Mouse (Mus musculus) induced T-regulatory cell, adult 2 months (primary cell): Measurements from ENCODE around the gene Dennd1a.
"Not testable (repeated sequence)": the region's sequence is repeated elsewhere in the genome, so short reads cannot be mapped to it uniquely, and the experiment has no call there.

ENCODE experiments used
- DNase-seq: peaks from one replicate; pipeline ENCODE4 v3.0.0-alpha.2; 2012; ENCODE audit warnings: low read depth

Dennd1a gene

DNA sequence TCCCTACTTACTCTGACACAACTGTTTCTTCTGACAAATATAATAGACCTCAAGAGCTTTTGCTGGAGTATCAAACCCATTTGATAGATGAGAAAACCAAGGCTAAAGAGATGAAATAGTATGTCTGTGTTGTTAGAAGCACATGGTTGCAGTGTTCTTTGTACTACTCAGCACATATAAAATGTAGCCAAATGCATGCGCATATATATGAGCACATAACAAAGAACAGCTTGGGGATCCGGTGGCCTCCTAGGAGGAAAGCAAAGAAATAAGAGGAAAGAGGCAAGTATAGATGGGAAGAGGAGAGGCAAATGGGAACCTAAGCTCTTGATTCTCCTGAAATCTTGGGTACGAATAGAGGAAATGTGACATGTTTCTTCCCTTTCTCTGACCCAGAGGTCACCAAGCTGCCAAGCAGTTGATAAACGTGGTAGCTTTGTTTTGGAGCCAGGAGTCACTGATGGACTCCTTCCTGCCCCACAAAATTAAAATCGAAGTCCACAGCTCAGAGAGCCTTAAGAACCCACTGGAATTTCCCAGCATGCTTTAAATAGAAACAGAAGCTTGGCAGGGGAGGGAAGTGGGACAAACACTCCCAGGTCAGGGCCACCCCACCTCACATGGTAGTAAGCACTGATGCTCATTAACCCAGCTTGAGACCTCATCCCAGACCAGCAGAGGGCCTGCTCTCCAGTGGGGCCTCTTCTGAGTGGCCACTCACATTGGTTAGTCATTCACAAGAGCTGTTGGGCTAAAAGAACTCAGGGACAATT, 317.3 kb downstream of the Dennd1a start:
- DNase-seq, result no peak

DNA sequence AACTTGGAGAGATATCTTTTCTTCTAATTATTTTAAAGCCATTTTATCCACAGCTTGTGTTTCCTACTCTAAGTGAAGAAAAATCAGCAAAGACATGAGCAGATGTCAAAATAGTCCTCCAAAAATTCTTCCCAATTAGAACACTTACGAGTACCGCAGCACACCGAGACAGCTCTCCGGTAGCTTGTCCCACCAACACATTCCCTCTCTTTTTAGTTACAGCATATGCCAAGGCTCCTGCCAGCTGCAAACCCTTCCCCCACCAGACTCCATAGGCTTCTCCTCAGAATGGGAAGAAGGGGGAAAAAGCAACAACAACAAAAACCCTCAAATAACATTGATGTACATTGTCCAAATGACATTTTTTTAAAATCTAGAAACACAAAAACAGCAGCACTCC, 322.7 kb downstream of the Dennd1a start:
- no peak for DNase-seq

DNA sequence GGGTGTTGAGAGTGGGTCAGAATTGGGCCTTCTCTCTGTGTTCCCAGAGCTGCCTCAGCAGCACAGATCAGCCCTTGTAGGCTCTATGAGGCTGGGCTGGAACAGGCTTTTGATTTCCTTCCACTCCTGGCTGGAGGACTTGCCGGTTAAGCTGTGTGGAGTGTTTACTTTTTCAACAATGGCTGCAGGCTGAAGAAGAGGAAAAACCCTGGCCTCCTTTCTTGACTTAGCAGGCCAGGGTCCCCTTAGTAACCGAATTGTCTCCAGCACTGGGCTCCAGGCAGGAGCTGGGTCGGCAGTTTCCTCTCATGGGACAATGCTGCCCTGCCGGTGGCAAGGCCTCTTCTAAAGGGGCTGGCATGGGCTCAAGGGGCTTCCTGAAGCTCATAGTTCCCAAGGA, 323.8 kb downstream of the Dennd1a start:
- DNase-seq, result no peak

DNA sequence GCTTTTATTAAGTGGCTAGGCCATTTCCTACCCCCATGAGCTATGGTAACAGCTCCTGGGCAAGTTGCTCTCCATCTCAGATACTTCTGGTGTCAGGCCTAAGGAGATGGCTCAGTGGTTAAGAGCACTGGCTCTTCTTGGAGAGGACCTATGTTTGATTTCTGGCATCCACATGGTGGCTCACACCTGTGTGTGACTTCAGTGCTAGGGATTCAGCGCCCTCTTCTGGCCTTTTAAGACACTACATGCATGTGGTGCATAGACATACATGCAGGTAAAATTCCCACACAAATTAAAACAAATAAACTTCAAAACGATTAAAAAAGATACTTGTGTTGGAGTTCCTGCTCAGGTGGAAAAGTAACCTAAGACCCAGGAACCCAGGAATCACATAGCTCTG, 338.8 kb downstream of the Dennd1a start:
- peak; percentile 33 for DNase-seq

DNA sequence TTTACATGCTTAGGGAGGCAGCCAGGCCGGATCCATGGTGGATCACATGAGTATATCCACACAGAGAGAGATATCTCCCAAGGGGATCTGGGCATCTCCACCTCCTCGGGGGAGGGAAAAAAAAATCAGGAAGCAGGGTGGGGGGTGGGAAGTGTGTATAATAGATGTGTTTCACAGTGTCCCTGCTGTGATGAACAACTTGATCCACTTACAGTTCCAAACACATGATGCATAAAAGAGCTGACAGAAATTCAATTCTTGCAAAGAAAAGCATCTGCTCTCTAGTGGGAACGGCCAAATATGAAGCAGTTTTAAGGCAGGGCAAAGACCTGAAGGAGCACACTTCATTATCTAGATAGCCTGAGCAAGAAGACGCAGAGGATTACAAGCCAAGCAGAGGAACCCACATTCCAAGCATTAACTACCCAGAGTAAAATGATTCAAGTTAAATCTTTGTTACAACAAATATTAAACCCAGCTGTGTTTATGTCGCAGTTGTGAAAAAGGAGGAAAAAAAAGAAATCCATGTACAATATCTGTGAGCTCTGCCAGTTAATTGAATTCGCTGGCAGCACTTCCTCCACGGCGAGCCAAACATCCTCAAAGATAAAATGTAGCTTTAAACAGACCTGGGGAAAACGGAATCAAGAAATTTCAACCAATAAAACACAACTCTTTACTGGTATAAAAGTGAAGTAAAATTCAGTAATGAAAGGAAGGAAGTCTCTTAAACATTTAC, 341.4 kb downstream of the Dennd1a start:
- DNase-seq, result no peak

DNA sequence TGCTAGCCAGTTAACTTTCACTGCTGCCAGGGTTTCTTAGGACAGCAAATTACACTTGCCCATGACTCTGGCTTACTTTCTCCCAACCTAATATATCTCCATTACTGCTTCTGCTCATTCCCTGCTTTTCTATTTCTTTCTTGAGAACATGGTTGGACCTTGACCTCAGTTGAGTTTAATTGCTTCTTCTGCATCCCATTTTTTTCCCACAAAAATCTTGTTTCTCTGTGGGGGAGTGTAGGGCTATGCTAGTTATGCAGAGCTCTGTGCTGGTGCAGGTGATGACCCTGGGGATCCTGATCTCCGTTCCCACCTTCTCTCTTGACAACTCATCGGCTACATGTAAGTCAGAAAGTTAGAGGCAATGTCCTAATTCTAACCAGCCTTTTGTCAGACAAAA, 344.3 kb downstream of the Dennd1a start:
- DNase-seq, result no peak

DNA sequence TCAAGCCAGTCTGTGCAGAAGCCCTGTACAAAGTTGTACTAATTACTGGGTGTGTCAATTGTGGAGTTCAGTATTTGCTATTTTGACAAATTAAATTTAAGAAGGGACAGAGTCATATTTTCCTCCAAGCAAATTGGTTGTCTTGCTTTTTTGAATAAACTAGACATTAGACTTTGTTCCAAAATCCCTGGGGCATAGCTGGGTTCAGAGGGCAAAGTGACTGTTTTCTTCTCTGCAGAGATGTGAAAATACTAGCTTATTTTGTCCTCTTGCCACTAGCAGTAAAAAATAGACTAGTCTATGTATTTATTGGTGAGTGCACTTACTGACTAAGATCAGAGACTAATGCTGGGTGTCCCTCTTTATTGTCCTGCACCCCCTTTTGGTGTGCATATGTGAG, 345.4 kb downstream of the Dennd1a start:
- DNase-seq, result no peak

DNA sequence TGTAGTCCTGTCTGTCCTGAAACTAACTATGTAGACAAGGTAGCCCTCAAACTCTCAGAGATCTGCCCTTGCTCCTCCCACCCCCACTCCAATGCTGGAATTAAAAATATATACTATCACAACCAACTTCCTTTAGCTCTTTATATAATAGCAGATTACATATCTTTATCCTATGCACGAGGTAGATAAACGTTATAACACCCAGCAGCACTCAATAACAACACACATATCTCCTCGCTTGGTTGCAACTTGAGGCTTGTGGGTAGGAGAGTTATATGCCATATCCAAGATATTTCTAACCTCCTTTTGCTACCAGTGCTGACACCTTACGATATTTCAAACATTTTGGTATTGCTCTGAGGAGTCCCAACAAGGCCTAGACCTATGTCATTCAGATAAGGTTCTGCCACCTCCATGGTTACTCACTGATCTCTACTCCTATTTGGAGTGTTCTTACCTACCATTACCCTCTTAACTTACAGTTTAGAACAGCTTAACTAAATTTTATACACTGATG, 346.3 kb downstream of the Dennd1a start:
- DNase-seq, result no peak

DNA sequence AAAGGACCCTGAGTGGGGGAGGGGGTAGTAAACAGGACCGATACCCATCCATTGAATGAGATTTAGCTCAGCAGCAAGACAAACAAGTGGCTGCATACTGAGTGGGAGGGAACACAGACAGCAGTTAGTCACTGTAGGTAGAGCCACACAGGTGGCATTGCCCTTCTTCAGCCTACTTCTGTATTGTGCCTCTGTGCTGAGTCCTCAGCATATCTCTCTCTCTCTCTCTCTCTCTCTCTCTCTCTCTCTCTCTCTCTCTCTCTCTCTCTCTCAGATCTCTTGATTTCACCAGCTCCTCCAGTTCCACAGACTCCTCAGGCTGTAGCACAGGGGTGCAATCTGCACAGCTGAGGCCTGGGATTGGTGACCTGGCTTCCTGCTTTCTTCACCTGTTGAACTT, 347.2 kb downstream of the Dennd1a start:
- no peak for DNase-seq

DNA sequence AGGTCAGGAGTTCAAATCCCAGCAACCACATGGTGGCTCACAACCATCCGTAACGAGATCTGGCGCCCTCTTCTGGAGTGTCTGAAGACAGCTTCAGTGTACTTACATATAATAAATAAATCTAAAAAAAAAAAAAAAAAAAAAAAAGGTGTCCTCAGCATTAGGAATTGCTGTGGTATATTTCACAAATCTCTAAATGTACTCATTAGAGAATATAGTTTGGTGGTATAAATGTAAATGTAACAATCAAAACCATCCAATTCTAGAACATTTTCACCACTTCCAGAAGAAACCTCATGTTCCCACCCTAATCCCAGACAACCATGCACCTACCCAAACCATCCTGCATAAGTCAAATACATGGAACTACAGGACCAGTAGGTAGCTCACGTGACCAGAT, 350.3 kb downstream of the Dennd1a start:
- not testable (repeated sequence) for DNase-seq

DNA sequence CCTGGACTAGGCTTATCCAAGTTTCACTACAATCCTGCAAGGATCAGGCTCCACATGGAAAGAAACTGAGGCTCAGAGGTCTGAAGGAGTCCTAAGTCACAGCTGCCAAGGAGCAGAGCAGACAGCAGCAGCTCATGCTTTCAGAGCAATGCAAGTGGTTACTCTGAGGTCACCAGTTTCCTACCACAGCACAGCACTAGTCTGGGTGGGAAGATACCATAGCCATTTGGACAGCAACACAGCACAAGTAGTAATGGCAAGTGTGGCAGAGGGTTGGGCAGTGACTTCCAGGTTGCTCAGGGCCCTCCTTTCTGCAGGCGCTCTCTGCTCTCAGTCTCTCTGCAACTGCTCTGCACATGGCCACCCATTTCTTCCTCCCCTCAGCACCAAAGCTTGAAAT, 354.9 kb downstream of the Dennd1a start:
- no peak for DNase-seq

DNA sequence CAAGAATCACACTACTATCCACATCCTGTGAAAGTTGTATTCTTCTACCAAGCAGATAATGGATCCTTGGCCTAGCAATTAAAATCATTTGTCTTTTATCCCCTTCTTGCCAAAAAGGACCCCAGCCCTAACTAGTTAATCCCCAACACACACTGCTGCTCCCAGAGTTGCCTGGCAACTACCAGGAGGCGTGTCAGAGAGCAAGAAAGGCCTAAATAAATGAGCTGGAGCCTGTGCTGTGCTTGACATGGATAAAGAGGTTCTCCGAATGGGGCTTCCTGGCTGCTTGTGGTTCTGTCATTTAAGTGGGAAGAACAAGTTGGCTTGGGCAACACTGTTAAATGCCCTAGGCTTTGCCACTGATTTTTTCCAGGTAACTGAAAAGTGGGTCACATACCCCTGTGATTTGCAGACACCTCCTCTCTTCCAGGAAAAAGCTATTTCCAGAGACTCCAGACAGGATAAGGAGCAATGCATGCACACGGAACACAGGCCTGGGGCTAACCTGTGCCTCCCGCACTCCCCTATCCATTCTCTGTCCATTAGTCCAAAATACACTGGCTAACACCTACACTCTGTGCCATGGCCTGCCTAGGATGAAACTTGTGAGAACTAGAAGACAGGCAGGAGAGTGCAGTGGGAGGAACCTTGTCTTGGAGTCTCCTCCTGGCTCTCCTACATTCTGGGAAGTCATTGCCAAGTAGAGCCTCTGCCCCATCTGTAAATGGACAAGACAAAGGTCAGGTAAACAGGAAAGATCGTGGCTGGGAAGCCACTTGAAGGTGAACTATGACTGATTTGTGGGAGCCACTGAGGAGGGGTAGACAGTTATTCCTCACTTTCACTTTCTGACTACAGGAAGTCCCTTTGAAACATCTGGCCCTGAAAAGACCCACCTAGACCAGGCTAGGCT, 355.9 kb downstream of the Dennd1a start:
- no peak for DNase-seq

DNA sequence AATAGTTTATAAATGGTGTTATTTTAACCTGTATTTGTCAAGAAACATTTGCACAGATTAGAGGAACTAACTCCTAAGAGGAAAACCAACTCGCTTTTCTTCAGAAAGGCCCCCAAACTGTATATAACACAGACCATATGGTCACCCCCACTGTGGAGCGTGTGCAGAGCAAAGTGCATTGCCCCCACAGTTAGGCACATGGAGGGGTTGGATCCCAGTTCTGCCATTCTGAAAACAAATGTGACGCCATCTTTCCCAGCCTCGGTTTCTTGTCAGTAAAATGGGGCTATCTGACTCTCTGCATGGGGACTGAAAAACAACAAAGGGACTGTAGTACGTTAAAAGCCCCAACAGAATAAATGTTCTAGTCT, 361.1 kb downstream of the Dennd1a start:
- DNase-seq, result no peak

DNA sequence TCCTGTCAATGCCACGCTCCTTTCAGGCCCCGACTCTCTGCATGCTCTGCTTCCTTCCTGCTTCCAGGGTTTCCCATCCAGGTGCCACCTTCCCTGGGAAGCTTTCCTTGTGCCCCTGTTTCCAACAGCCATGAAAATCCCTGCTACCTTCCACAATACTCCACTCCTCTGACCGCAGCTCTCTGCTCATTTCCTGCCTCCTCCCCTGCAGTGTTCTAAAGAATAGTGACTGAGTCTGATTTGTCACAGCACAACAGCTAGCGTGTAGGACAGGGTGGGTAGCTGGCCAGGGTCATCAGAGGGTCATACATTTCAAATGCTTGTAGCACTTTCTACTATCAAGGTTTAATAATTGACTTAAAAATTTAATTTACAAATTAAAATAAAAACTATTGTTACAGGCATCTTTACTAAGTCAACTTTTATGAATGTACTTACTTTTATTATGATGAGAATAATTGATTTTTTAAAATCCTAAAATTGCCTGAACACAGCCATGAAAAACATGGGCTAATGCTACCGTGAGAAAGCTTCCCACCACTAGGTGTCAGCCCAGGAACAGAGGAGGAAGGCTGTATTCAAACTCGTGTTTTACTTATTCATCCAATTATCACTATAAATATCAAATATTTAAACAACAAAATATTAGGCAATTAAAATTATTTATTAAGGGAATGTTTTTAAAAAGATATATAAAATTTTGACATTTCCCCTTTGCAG, 361.6 kb downstream of the Dennd1a start:
- peak; percentile 28 for DNase-seq

DNA sequence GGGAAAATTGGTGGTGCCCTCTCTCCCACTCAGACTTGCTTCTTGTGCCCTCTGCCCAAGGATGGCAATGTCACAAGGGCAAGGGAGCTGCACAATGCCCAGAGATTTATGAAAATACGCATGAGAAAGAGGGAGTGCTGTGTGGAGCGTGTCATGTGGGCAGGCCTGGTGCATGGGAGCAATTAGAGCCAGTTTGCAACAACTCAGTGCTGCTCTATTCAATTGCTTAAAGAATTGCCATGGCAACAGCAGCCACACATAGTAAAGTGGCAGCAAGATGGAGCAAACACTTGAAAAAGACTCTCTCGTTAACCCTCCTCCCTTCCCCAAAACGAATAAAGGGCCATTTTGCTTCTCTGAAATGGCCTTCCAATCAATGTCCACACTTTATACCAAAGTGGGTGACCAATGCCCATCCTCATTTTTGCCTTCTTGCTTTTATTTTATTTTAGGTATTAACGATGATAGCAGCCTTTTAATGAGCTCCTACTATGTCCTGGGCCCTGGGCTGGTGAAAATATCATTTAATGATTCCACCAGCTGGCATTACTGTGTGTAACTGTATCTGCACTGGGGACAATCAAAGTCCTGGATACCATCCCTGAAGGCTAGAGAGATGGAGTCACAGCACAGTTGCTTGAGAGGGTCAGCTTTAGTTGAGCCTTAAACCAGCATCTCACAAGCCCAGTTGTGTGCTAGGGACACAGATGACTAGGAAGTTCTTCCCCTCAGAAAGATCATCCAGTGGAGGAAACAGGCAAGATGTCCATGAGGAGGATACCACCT, 378.3 kb downstream of the Dennd1a start:
- DNase-seq, result no peak

DNA sequence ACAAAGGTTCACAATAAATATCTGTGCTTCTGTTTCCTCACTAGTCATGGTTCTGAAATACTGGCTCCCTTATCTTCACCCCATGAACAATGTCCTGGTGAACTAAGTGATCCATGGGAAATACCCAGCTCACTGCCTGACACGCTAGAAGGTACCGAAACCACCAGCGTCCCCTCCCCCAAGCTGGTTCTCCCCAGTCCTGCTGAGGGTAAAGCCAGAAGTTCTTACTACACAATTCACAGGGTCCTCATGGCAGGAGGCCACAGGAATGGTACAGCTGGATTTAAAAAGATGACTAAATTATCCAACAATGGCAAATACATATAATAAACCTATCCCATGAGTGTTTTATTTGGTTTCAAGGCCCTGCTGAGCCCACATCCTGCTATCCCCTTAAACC, 378.9 kb downstream of the Dennd1a start:
- no peak for DNase-seq

DNA sequence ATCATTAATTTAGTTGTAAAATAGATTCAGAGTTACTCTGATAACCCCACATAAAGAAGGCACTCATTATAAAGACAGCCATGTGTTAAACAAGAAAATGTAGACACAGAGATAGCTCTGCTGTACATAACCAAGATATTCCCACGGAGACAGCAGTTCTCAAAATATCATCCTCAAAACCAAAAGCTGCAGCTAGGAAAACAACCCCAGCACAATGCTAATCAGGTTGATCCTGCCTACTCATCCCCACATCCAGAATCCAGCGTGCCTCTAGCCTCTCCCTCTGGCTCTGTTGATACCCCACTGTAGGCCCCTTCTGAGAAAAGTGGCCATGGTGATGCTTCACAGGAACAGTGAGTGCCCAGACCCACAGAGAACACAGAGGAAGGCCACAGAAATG, 380.9 kb downstream of the Dennd1a start:
- no peak for DNase-seq

DNA sequence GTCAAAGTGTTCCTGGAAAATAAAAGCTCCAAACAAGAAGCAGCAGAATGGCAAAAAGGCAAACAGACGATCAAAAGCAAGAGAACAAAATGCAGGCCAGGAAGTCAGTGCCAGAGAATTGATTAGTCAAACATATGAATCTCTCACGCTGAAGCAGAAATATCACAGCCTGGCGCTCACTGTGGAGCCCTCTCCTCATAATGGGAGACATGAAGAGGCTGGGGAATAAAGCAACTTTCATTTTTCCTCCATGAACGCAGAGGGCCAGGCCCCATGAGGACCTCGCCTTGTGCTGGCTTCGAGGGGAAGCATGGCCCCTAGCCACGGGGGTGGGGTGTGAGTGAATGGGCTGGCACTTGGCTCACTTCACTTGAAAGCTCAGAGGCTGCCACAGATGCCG, 383.9 kb downstream of the Dennd1a start:
- DNase-seq, result no peak

DNA sequence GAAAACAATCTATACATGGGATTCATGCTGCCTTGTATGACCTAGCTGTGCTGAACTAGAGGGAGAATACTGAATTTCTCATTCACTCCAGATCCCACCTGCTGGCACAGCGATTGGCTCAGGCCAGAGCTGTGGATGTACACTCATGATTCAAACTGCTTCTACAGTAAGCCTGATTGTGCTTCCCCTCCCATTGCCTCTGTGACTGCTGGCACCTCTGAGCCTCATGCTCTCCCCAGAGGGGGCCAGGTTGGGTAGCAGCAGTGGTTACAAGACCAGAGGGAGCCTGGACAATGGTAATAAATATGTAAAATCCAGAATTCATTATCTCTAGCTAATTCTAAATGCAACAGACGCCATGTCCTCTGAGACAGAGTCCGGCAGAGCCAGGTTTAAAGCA, 404.0 kb downstream of the Dennd1a start:
- no peak for DNase-seq

DNA sequence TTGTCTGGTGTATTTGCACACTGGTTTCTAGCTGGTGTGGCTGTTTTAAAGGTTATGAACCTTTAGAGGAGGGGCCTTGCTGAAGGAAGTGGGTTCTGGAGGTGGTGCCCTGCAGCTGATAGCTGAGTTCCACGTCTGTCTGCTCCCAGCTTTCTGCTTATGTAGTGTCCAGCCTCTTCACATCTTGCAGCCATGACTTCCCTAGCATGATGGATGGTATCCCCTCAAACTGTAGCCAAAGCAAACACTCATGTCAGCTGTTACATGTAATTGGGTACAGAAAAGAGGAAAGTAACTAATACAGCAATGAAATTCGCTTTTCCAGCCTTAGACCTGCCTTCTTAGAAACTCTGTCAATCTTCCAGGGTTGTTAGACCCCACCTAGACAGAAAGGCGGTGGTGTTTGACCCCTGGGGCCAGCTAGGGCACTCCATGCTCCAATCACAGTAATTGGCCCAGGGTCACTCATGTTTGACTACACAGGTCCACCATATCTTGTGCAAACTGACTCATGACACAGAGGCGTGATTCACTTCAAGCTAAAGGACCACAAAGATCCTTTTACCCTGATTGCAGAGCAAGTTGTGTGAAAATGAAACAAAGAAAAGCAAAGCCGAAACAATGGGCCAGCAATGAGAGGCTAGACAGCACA, 405.8 kb downstream of the Dennd1a start:
- no peak for DNase-seq

DNA sequence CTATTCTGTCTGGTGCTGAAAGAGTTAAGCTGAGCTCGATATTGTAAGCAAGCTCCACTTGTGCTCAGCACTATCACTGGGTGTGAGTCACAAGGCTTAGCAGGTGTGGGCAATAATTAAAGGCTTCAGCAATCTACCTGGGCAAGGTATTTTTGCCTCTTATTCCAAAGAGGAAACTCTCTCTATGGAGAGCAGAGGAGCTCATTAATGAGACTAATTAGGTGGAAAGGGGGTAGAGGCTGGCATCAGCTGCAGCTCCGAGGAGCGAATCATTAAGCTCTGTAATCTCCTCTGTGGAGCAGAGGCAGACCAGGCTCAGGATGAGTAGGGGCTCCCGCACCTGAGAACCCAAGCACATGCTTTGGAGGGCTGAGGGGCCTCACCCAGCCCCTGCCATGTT, 407.5 kb downstream of the Dennd1a start:
- DNase-seq, result no peak
